20 mouse cellular contexts compared by ENCODE assay signal in genomic region chr4:155777816-155778215, GRCm38 (mm10). TPM values are rescaled to one million over a fixed set of nuclear protein-coding genes. Genes with fewer than 3 reads are reported as not detected.
DNase-seq lines count a peak whose midpoint lies in the region; ATAC-seq and TF ChIP-seq lines count a peak whose summit lies in the region.
"Had no signal": no experiment of that assay in that cellular context is flagged by ENCODE, and none has a peak within 500 bp of the region (broad histone marks: within the 10 kb centered on the region; RNA-seq: fewer than 3 reads in every experiment).

No protein-coding gene starts in this region.

- ATAC-seq in hindbrain, postnatal 0 days = no peak
- no peak for ATAC-seq in hindbrain, embryonic 16.5 days
- ATAC-seq in monocyte, adult 5-6 weeks (replicated peaks; ENCODE audit: insufficient number of reproducible peaks, low FRiP score, low TSS enrichment, poor library complexity, severe bottlenecking) = no peak
- ATAC-seq: activated CD4-positive, CD25-positive, alpha-beta regulatory T cell, adult 4 months; forebrain, embryonic 14.5 days; inflammation-experienced regulatory T-cells, adult 6 months had no signal

- no peak for TF ChIP-seq CTCF in hindbrain, postnatal 0 days (IDR thresholded peaks at IDR 0.05; ENCODE audit: low read depth)

- no peaks in the 10 kb centered on the region for H3K36me3 ChIP-seq in hindbrain, postnatal 0 days (ENCODE audit: insufficient read depth, low read length)
- H3K36me3 ChIP-seq in hindbrain, embryonic 16.5 days (ENCODE audit: control insufficient read depth, insufficient read depth, low read length) = no peaks in the 10 kb centered on the region
- H3K36me3 ChIP-seq: G1E had no signal

- H3K27ac ChIP-seq in hindbrain, postnatal 0 days = 0 out of 2 replicates have a peak overlapping the region, but pooled peaks have one; percentile 27
- H3K27ac ChIP-seq in hindbrain, embryonic 16.5 days (ENCODE audit: low read depth, low read length) = no peak overlapping the region
- H3K27ac ChIP-seq: kidney, postnatal 0 days; macrophage had no signal

- peak; percentile 45 for DNase-seq in cerebellum, adult 9-11 months
- DNase-seq in cerebellum, adult 8-10 months = no peak
- DNase-seq in hindbrain, postnatal 0 days (ENCODE audit: low spot score) = no peak
- DNase-seq in right cerebral cortex, postnatal 4 days = peak; percentile 27
- DNase-seq in right cerebral cortex, postnatal 10 days (ENCODE audit: low spot score in 2 of 2) = no peak
- peak; percentile 75 for DNase-seq in testis, postnatal 10 days (ENCODE audit: low spot score)
- DNase-seq: B cell, adult 2 months; gastrocnemius, postnatal 25 days; spleen, adult 18-20 months; thymus, postnatal 14 days had no signal

- H3K4me1 ChIP-seq in hindbrain, postnatal 0 days (ENCODE audit: insufficient read depth, low read length) = peaks cover 8% of the 10 kb centered on the region; the same call in 1 of the 2 replicates
- H3K4me1 ChIP-seq in hindbrain, embryonic 16.5 days (ENCODE audit: control insufficient read depth, insufficient read depth, low read depth, low read length) = peaks cover 18% of the 10 kb centered on the region

- H3K4me3 ChIP-seq in hindbrain, postnatal 0 days (ENCODE audit: low read length) = no peak overlapping the region
- no peak overlapping the region for H3K4me3 ChIP-seq in hindbrain, embryonic 16.5 days (ENCODE audit: low read length)

- no peaks in the 10 kb centered on the region for H3K27me3 ChIP-seq in hindbrain, postnatal 0 days (ENCODE audit: insufficient read depth, low read length)
- H3K27me3 ChIP-seq in hindbrain, embryonic 16.5 days (replicated peaks; ENCODE audit: control insufficient read depth, insufficient read depth, low read length) = peaks cover 7% of the 10 kb centered on the region

- H3K9ac ChIP-seq in hindbrain, postnatal 0 days (replicated peaks; ENCODE audit: low read length) = no peak overlapping the region
- no peak overlapping the region for H3K9ac ChIP-seq in hindbrain, embryonic 16.5 days (ENCODE audit: low read depth, low read length)

- 77% methylated on average over 2 of the region's 2 CpGs for WGBS in hindbrain, postnatal 0 days
- 76% methylated on average over 2 of the region's 2 CpGs for WGBS in hindbrain, embryonic 16.5 days

- H3K4me2 ChIP-seq in hindbrain, postnatal 0 days (ENCODE audit: low read depth, low read length) = no peak overlapping the region
- no peak overlapping the region for H3K4me2 ChIP-seq in hindbrain, embryonic 16.5 days (ENCODE audit: low read length)

- H3K9me3 ChIP-seq in hindbrain, postnatal 0 days (ENCODE audit: low read length) = no peaks in the 10 kb centered on the region
- H3K9me3 ChIP-seq in hindbrain, embryonic 16.5 days (ENCODE audit: control insufficient read depth, low read length) = no peaks in the 10 kb centered on the region
- H3K9me3 ChIP-seq: G1E had no signal

RNA-seq across cellular contexts. Expression of gene Vwa1, which starts 3.3 kb away (rescaled TPM):
- 43.3 and 55.5 TPM in 2 replicates for total RNA-seq in hindbrain, postnatal 0 days (2014; rRNA removed)
- polyA plus RNA-seq in hindbrain, postnatal 0 days (2015; fragmentation: Nextera tagmentation; extraction: Ambion mirVana) = 27.8 and 29.4 TPM in 2 replicates
- polyA plus RNA-seq in hindbrain, embryonic 16.5 days (2015; fragmentation: Nextera tagmentation; extraction: Ambion mirVana) = 38.0 and 39.0 TPM in 2 replicates
- total RNA-seq in monocyte, adult 5-6 weeks (2017) = 0.49 to 1.3 TPM in 2 of 3 replicates, not detected in the other

RNA-seq across cellular contexts. Expression of gene Tmem88b, which starts 7.9 kb away (rescaled TPM):
- 0.86 and 2.3 TPM in 2 replicates for total RNA-seq in hindbrain, postnatal 0 days (2014; rRNA removed)
- 1.0 and 1.2 TPM in 2 replicates for polyA plus RNA-seq in hindbrain, postnatal 0 days (2015; fragmentation: Nextera tagmentation; extraction: Ambion mirVana)
- 0.89 and 1.3 TPM in 2 replicates for polyA plus RNA-seq in hindbrain, embryonic 16.5 days (2015; fragmentation: Nextera tagmentation; extraction: Ambion mirVana)
- total RNA-seq in monocyte, adult 5-6 weeks (2017) = not detected in 3 replicates
- polyA plus RNA-seq: G1E; inflammation-experienced regulatory T-cells, adult 6 months; macrophage had no signal

RNA-seq across cellular contexts. Expression of gene Ankrd65, which starts 12.4 kb away (rescaled TPM):
- total RNA-seq in hindbrain, postnatal 0 days (2014; rRNA removed) = not detected in 2 replicates
- not detected in 2 replicates for polyA plus RNA-seq in hindbrain, postnatal 0 days (2015; fragmentation: Nextera tagmentation; extraction: Ambion mirVana)
- polyA plus RNA-seq in hindbrain, embryonic 16.5 days (2015; fragmentation: Nextera tagmentation; extraction: Ambion mirVana) = not detected in 2 replicates
- total RNA-seq in monocyte, adult 5-6 weeks (2017) = not detected in 3 replicates
- total RNA-seq: G1E; gastrocnemius, postnatal 25 days had no signal
- polyA plus RNA-seq: activated CD4-positive, CD25-positive, alpha-beta regulatory T cell, adult 4 months; embryonic facial prominence, embryonic 14.5 days; forebrain, embryonic 14.5 days; G1E; inflammation-experienced regulatory T-cells, adult 6 months; limb, embryonic 14.5 days; macrophage had no signal

RNA-seq across cellular contexts. Expression of gene Atad3a, which starts 16.9 kb away (rescaled TPM):
- 65.7 and 83.4 TPM in 2 replicates for total RNA-seq in hindbrain, postnatal 0 days (2014; rRNA removed)
- polyA plus RNA-seq in hindbrain, postnatal 0 days (2015; fragmentation: Nextera tagmentation; extraction: Ambion mirVana) = 68.8 and 72.2 TPM in 2 replicates
- polyA plus RNA-seq in hindbrain, embryonic 16.5 days (2015; fragmentation: Nextera tagmentation; extraction: Ambion mirVana) = 93.9 and 100 TPM in 2 replicates
- 24.8 to 30.3 TPM (median 26.4 TPM) in 3 replicates for total RNA-seq in monocyte, adult 5-6 weeks (2017)

RNA-seq across cellular contexts. Expression of gene Mrpl20, which starts 24.9 kb away (rescaled TPM):
- total RNA-seq in hindbrain, postnatal 0 days (2014; rRNA removed) = 75.4 and 87.5 TPM in 2 replicates
- polyA plus RNA-seq in hindbrain, postnatal 0 days (2015; fragmentation: Nextera tagmentation; extraction: Ambion mirVana) = 303 and 310 TPM in 2 replicates
- 251 and 267 TPM in 2 replicates for polyA plus RNA-seq in hindbrain, embryonic 16.5 days (2015; fragmentation: Nextera tagmentation; extraction: Ambion mirVana)
- total RNA-seq in monocyte, adult 5-6 weeks (2017) = 39.1 to 56.7 TPM (median 44.1 TPM) in 3 replicates

Comparison
In these comparisons a context has a peak if more than half of its experiments do, and no peak if none do; other contexts are left out.
1. DNase-seq: peak in cerebellum, adult 9-11 months (single experiment), right cerebral cortex, postnatal 4 days (single experiment) and testis, postnatal 10 days (single experiment); none in cerebellum, adult 8-10 months (single experiment), hindbrain, postnatal 0 days (single experiment) and right cerebral cortex, postnatal 10 days (0 of 2).
2. RNA of gene Vwa1, which starts 3.3 kb away (total RNA-seq): 43.3 to 55.5 TPM in hindbrain, postnatal 0 days; 0.49 to 1.3 TPM in monocyte, adult 5-6 weeks; every median in the first group is over 10 times any median in the second.